Mouse (Mus musculus): ENCODE measurements at regions not wholly inside any gene's neighbourhood (a gene's known extent, or its start where the extent isn't known, plus 50 kb on each side); places are given as distances from the start of the nearest gene placed in this dataset.
"Not testable (repeated sequence)": the region's sequence is repeated elsewhere in the genome, so short reads cannot be mapped to it uniquely, and the experiment has no call there.

- in situ Hi-C loops (cut with MseI, MboI) = no loop called here
Measured at GRCm38 (mm10) chr14:71660166-71660565, 831.5 kb downstream of the Gm9195 start.

DNA sequence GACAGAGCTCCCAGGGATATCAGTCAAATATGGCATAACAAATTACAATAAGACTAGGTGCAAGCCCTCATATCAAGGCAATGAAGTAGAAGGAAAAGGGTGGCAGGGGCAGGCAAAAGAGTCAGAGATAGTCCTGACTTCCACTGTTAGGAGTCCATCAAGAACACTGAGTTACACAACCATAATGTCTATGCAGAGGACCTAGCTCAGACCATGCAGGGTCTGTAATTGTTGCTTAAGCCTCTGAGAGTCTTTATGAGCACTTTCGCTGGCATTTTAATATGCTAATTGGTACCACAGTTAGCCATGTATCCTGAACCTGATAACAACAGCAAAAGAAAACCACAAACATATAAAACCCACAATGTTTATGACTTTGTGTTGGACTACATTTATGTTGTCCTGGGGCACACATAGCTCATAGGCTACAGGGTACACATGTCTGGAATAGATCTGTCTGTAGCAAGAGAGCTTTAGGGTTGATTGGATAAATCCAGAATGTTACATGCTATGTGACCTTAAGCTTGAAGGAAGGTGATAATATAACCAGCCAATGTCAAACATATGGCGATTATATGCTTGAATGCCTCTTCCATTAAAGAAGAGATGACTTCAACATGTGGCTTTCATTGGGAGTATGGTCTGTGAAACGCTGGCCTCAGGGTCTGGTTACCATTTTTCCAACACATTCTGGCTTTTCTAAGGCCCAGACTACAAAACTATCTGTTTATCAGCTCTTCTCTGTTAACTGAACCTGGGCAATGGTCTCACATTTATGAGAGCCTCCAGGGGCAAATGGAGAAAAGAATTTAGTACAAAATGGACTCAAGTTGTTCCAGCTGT lies 836.6 kb downstream of the Gm9195 start:
- in situ Hi-C loops (cut with MseI, MboI) = no loop called here

GRCm38 (mm10) chr14:71642536-71642935 lies 849.1 kb downstream of the Gm9195 start:
- in situ Hi-C loops (cut with MseI, MboI) = no loop called here

GRCm38 (mm10) chr14:71639083-71639482 lies 852.6 kb downstream of the Gm9195 start:
- in situ Hi-C loops (cut with MseI, MboI) = no loop called here

GRCm38 (mm10) chr14:71635091-71635490 lies 856.5 kb downstream of the Gm9195 start:
- in situ Hi-C loops (cut with MseI, MboI) = no loop called here

DNA sequence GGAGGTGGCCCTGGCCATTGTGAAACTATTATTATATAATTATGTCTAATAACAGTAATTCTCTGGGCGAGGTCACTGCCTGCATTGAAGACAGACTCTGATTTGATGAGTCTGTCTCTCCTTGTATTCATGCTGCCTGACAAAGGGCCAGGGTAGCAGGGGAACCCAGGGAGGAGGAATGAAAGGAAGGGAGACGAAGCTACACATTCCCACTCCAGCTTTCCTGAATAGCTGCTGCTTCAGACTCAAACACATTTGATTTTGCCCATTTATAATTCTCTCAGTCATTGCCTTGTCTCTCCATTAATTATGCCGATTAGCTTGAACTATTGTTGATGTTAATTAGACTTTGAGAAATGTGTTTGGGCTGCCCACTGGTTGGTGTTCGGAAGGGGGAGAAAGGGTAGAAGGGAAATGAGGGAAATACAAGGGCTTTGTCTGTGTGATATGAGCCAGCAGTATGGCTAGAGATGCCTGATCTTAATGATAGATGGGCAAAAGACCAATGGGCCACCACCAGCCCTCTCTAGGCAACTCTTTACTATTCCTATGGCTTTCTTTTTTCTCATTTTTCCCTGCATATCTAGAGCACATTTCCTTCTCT lies 881.8 kb downstream of the Gm9195 start:
- in situ Hi-C loops (cut with MseI, MboI) = no loop called here

GRCm38 (mm10) chr14:71603710-71604109 lies 887.9 kb downstream of the Gm9195 start:
- in situ Hi-C loops (cut with MseI, MboI) = no loop called here

DNA sequence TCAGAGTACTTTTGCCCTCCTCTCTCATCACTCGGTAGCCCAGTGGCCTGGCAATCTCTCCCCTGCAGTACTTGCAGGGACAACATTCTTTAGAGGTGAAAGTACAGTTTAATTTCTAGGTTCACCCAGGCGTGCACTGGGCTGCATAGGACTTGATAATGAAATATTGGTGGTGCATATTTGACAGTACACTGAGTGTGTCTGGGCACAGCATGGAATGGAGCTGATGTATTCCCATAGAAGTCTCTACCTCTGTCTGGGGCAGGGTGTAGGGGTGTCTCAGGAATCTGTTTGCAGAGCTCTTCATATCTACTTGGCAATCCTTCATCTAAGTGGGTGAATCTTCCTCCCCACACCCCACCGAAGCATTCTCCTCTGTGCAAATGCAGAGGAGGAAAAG lies 893.8 kb downstream of the Gm9195 start:
- in situ Hi-C loops (cut with MseI, MboI) = no loop called here

DNA sequence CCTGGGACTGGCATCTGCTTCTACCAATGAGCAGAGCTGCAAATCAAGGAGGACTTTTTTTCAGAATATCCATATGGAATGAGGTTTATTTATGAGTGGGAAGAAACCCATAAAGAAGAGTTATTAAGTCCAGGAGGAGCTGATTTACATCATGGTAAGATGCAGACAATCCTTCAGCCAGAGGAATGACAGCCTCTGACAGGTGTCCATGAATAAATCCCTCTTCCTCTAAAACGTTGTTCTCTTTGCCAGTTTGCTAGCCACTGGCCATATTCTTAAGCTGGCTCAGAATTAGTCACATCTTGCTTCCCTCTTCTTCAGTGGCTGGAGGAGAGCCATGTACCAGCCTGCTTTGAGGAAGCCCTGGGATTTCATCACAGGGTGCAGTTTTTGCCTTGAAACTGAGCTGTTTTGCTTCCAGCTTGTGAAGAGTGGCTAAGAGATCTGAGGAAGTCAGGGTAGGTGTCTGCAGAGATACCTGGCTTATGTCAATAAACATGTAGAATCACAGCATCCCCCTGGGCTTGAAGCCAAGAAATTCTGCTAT lies 902.9 kb downstream of the Gm9195 start:
- in situ Hi-C loops (cut with MseI, MboI) = no loop called here

DNA sequence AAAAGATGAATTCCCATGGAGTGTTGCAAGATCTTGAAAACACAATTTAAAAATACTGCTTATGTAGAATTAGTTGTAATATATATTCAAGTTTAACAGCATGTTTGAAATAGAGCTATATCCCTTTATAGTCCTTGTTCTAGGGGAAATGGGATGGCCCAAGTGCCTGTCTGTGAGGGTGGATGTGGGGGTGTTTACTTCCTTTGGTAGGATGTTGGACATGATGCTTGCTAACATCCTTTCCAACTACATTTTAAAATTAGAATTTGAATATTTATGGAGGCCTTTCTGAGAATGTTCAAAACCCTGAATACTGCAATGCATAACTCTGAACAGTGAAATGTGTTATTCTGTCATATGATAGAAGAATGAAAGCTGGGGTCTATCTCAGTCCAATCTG lies 903.6 kb downstream of the Gm9195 start:
- in situ Hi-C loops (cut with MseI, MboI) = no loop called here

DNA sequence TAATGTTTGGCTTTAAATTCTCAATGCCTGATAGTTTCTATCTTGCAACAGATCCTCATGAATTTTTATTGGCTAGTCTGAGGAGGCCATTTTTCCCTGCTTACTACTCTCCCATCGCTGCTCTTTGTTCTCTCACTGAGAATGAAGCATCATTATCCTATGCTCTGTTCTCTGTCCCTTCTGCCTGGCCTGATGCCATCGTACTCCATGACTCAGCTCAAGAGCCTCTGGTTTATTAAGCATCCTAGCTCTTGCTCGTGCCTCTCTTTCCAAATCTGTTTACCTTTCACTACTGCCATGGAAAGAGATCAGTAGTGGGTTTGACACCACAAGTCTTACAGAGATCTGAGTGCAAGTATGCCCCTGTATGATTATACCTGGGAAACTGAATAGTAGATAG lies 926.8 kb downstream of the Gm9195 start:
- in situ Hi-C loops (cut with MseI, MboI) = no loop called here

DNA sequence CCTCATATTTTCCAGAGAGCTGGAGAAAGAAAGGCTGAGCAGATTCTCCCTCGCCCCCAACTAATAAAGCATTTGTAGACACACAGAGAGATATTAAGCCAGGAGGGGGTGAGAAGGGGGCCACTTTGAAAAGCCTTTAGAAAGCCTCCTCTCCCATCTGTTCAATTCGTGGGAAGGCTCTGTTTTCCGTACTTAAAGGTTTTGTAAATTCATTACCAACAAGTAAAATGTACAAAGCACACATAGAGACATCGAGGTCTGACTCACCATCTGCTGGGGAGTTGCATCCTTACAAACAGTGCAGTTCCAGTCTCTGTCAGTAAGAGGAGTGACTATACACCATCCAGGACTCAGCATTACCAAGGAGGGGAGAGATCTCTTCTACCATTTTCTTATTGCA lies 929.7 kb downstream of the Gm9195 start:
- in situ Hi-C loops (cut with MseI, MboI) = no loop called here

- in situ Hi-C loops (cut with MseI, MboI) = not testable (repeated sequence)
Measured at GRCm38 (mm10) chr14:71554324-71554723, 937.3 kb downstream of the Gm9195 start.

DNA sequence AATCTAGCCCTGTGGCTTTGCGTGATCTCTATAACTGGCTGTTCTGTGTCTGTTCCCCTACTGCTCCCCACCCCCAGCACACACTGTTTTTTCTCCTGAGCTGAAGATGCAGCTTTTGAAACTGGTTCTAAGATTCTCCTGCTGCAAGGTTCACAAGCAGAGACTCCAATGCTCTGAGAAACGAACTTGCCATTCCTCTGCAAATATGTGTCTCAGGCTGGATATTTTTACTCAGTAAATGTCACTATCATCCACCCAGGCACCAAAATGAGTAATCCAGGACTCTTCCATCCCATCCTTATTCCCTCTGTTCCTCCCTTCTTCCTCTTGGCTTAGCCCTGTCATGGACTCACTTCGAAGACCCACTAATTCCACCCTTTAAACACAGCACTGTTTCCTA lies 943.9 kb upstream of the Fam160b2 start:
- in situ Hi-C loops (cut with MseI, MboI) = no loop called here

DNA sequence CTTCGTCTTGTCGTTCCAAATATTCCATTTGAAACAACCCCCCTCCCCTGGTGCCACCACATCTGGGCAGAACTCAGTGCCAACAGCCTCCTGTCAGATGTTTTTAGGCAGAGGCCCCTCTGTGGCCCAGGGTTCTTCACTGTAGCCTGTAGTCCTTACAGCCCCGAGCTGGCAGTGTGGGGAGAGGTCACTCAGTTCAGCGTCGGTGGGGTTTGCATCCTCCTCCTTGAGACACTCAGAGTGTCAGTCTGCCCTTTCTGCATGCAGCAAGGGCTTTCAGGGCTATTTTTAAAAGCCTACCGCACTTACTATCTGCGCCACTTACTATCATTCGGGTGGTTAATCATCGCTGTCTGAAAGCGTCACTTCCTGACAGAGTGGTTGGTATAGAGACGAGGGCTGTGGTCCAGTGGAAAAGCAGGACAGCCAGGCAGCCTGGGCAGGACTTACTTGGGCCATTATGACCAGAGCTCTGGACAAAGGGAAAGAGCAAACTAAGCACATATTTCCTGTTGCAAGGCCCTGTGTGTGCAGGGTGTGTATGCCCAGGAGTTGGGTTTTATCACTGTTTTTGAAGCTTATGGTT lies 932.5 kb upstream of the Fam160b2 start:
- in situ Hi-C loops (cut with MseI, MboI) = no loop called here

GRCm38 (mm10) chr14:71531298-71531697 lies 931.7 kb upstream of the Fam160b2 start:
- in situ Hi-C loops (cut with MseI, MboI) = no loop called here

DNA sequence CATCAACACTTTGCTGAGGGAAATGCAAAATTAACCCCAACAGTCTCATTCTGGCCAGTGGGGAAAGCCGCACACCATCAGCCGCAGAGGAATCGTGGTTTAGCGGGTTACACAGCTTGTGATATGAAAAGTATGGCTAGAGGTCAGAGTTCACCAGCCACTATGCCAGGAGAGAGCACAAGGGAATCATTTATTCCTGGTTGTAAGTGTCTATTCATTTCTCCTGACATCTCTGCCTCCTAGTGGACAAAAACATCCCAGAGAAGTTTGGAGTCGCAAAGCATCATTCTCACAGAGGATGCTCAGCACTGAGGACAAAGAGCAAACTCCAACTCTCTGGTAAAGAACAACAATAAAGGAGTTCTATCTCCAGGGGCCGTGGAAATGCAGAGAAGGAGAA lies 930.8 kb upstream of the Fam160b2 start:
- in situ Hi-C loops (cut with MseI, MboI) = no loop called here

DNA sequence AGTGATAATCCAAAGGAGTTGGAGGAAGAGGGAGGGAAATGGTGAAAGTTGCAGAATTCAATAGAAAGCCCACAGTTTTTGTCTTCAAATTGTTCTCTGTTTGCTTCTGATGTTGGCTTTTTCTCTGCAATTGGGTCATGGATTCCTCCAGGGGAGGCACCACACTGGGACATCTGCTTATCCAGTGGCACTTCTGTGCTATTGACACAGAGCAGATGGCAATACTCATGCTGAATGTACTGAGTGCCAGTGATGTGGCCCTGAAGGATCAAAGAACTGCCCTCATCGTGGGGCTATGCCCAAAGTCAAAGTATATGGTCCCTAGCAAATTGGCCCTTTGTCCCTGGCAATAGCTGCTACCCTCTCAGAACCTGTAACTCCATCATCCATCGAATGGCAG lies 918.9 kb upstream of the Fam160b2 start:
- in situ Hi-C loops (cut with MseI, MboI) = no loop called here

DNA sequence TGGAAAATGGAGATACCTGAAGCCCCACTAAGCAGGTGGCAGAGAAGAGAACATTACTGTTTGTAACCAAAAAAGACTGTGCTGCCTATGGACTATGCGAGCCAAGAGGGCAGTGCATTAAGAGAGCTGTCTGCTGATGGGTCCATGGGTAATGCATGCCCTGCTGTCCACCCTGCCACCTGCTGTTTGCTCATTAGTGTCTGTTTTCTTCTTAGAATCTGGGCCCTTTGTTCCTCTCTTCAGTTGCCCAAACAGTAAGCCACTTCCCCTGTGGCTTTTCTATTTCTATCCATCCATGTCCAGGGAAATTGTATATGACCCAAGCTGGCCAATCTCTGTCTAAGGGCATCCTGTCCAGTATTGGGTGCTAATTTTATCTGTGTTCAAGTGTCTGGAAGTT lies 901.2 kb upstream of the Fam160b2 start:
- in situ Hi-C loops (cut with MseI, MboI) = no loop called here

DNA sequence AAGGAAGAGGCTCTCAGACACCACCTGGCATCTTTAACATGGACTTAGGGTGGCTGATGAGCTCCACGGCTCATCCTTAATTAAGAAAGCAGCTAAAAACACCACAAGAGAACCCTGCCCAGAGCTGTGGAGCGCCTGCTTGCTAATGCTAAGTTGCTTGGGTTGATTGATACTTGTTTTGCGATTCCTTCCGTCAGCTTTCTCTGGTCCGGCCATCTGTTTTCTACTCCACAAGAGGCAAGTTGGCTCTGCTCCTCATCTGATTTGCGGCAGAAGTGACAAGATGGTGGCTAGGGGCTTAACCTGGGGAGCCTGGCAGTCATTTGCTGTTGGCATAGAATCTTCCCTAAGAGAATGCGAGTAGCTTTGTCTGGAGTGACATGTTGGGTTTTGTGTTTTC lies 891.6 kb upstream of the Fam160b2 start:
- in situ Hi-C loops (cut with MseI, MboI) = no loop called here

GRCm38 (mm10) chr14:71486176-71486970 lies 886.7 kb upstream of the Fam160b2 start:
- in situ Hi-C loops (cut with MseI, MboI) = no loop called here

GRCm38 (mm10) chr14:71475656-71476055 lies 876.0 kb upstream of the Fam160b2 start:
- in situ Hi-C loops (cut with MseI, MboI) = no loop called here
